Mouse (Mus musculus) C2C12 (cell line): ENCODE measurements around the gene Aldh1l1. TPM values are rescaled to one million over a fixed set of nuclear protein-coding genes. Genes with fewer than 3 reads are reported as not detected.

Source experiments
- H3K27me3 ChIP-seq: one replicate; pipeline ENCODE4 v1.6.1; 2011; ENCODE audit not compliant: control insufficient read depth, insufficient read depth, insufficient read length
- H3K36me3 ChIP-seq: one replicate; pipeline ENCODE4 v1.6.1; 2011; ENCODE audit not compliant: control insufficient read depth, insufficient read depth
- H3K4me3 ChIP-seq: one replicate; pipeline ENCODE4 v1.5.1; 2011; ENCODE audit warnings: mild to moderate bottlenecking, control low read depth; ENCODE audit not compliant: poor library complexity, insufficient read depth, severe bottlenecking
- H3K79me2 ChIP-seq: one replicate; pipeline ENCODE4 v1.6.1; 2011; ENCODE audit not compliant: control insufficient read depth, insufficient read depth
- H3K79me3 ChIP-seq: one replicate; pipeline ENCODE4 v1.6.1; 2011; ENCODE audit warnings: low read depth, control low read depth
- H3ac ChIP-seq: one replicate; pipeline ENCODE3; 2011; ENCODE audit warnings: low read depth; ENCODE audit not compliant: control insufficient read depth, insufficient read length
- CEBPB ChIP-seq: IDR thresholded peaks from one replicate; pipeline ENCODE4 v1.6.1; 2011; ENCODE audit warnings: low read depth, mild to moderate bottlenecking, control low read depth, moderate library complexity
- CTCF ChIP-seq: IDR thresholded peaks from one replicate; pipeline ENCODE4 v1.5.1; 2011; ENCODE audit not compliant: control insufficient read depth, insufficient read depth, insufficient read length
- FOSL1 ChIP-seq: IDR thresholded peaks from one replicate; pipeline ENCODE4 v1.8.0; 2011; ENCODE audit warnings: mild to moderate bottlenecking, low read length; ENCODE audit not compliant: poor library complexity, insufficient read depth, severe bottlenecking
- MAX ChIP-seq: IDR thresholded peaks from one replicate; pipeline ENCODE4 v1.6.1; 2011; ENCODE audit warnings: mild to moderate bottlenecking, control low read depth
- MYOD1 ChIP-seq: IDR thresholded peaks from one replicate; pipeline ENCODE4 v1.6.1; 2011; ENCODE audit warnings: low read depth; ENCODE audit not compliant: control insufficient read depth, insufficient read length
- MYOG ChIP-seq: IDR thresholded peaks from one replicate; pipeline ENCODE4 v1.6.1; 2011; ENCODE audit not compliant: control insufficient read depth, insufficient read length; ENCODE audit errors: extremely low read depth
- USF1 ChIP-seq: IDR thresholded peaks from one replicate; pipeline ENCODE4 v1.6.1; 2011; ENCODE audit warnings: low read depth, mild to moderate bottlenecking, control low read depth, moderate library complexity
- polyA plus RNA-seq: library from polyadenylated mRNA; unstranded; fragments of >200 nt; fragmentation: generic; extraction: Trizol; gene quantifications from one replicate; pipeline ENCODE4 v1.2.1, GENCODE M21; 2012; ENCODE audit warnings: missing spikeins

Aldh1l1 gene
- polyA plus RNA-seq, 1 experiment = 0.16 TPM

DNA sequence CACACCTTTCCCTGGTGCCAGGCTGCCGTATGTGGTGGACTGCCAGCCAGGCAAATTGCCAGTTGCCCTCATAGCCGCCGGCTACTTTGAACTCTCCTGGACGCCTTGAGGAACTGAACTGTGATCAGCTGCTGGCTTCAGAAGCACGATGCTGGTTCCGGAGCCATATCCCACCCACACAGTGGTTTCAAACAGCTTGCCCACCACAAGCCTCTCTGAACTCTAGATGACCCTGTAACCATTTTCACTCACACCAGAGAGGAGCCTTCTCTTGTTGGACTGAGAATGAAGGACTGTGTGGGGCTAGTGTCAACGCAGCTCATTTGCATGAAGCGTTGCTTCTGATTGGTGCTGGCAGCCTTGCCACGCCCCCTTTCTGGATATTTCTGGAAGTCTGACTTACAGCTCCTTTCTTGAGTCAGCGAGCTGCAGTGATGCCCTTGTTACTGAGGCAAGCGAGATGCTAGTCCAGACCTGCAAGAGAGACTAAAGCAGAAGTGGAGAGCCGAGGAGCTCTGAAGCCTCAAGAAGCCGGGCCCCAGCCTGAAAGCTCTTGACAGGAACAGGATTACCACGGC, 9.2 kb upstream of the Aldh1l1 start:
- Histone ChIP-seq H3K36me3 (no peaks in the 10 kb centered on the region), H3K79me2 (no peaks in the 10 kb centered on the region), H3K79me3 (no peaks in the 10 kb centered on the region), H3K27me3 (peaks cover 15% of the 10 kb centered on the region), H3ac (no peak overlapping the region), H3K4me3 (no peak overlapping the region)
- TF ChIP-seq MAX (no peak), CTCF (no peak), CEBPB (no peak), USF1 (no peak), FOSL1 (no peak), MYOG (no peak)

DNA sequence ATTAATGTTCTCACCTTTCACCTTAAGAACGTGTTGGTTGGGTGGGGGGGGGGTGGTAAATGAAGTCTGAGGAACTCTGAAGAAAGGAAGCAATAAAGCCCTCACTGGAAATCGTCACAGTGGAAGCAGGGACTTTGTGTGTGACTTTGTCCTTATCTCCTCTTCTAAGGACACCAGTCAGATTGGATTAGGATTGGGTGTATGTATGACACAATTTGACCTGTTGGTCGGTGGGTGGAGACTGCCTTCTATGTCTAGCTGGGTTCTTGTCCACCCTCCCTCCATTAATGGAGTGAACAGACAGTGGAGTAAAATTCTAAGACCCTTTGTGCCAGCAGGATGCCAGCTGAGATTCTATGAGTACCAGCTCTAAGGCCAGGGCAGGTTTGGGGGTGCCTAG, 2.0 kb upstream of the Aldh1l1 start:
- H3K36me3 ChIP-seq = no peaks in the 10 kb centered on the region
- no peaks in the 10 kb centered on the region for H3K79me2 ChIP-seq
- no peak overlapping the region for H3ac ChIP-seq
- H3K27me3 ChIP-seq = peaks cover 5% of the 10 kb centered on the region
- no peaks in the 10 kb centered on the region for H3K79me3 ChIP-seq
- no peak overlapping the region for H3K4me3 ChIP-seq
- TF ChIP-seq MAX = no peak
- TF ChIP-seq FOSL1 = no peak
- TF ChIP-seq CTCF = no peak

- no peak for TF ChIP-seq MAX
- TF ChIP-seq USF1 = no peak
- no peak for TF ChIP-seq MYOD1
- no peak for TF ChIP-seq CEBPB
- no peak for TF ChIP-seq MYOG
- no peak for TF ChIP-seq FOSL1
- no peak for TF ChIP-seq CTCF
- H3K79me3 ChIP-seq = no peaks in the 10 kb centered on the region
- no peak overlapping the region for H3ac ChIP-seq
- H3K4me3 ChIP-seq = no peak overlapping the region
- H3K36me3 ChIP-seq = no peaks in the 10 kb centered on the region
- H3K27me3 ChIP-seq = peaks cover 5% of the 10 kb centered on the region
- H3K79me2 ChIP-seq = no peaks in the 10 kb centered on the region
Observed at GRCm38 (mm10) chr6:90484876-90485275, 1.4 kb upstream of the Aldh1l1 start.

- H3K27me3 ChIP-seq = peaks cover 9% of the 10 kb centered on the region
- TF ChIP-seq CEBPB (no peak), FOSL1 (no peak), USF1 (no peak), MAX (no peak), CTCF (no peak), MYOG (no peak), MYOD1 (no peak)
- H3K36me3 ChIP-seq = no peaks in the 10 kb centered on the region
Observed at GRCm38 (mm10) chr6:90487531-90487930, 1.3 kb downstream of the Aldh1l1 start.

GRCm38 (mm10) chr6:90489532-90489931, 3.3 kb downstream of the Aldh1l1 start:
- no peak for TF ChIP-seq MAX
- no peaks in the 10 kb centered on the region for H3K36me3 ChIP-seq
- H3K27me3 ChIP-seq = peaks cover 4% of the 10 kb centered on the region
- no peaks in the 10 kb centered on the region for H3K79me2 ChIP-seq
- no peaks in the 10 kb centered on the region for H3K79me3 ChIP-seq
- H3ac ChIP-seq = no peak overlapping the region
- H3K4me3 ChIP-seq = no peak overlapping the region

More at GRCm38 (mm10) chr6:90487531-90487930, 1.3 kb downstream of the Aldh1l1 start:
- Histone ChIP-seq H3K79me2 (no peaks in the 10 kb centered on the region), H3ac (no peak overlapping the region), H3K4me3 (no peak overlapping the region), H3K79me3 (no peaks in the 10 kb centered on the region)

DNA sequence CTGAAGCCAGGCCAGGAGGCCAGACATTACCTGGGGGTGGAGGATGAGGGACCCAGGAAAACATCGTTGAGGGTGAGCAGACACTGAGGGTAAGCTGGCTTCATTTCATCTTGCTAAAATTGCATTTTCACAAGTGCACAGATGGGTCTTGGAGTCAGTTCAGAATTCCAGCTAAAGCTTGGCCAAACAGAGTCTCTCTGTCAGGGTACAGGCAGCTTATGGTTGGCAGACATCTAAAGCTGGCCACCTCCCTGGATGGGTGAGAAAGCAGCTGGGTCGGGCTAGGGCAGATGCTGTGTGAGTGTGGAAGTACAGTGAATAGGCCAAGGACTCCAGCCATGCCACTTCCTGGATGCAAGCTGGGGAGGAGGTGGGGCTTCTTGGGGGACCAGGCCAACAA, 4.7 kb downstream of the Aldh1l1 start:
- H3ac ChIP-seq = no peak overlapping the region
- TF ChIP-seq MAX (no peak), MYOD1 (no peak), FOSL1 (no peak), USF1 (no peak), MYOG (no peak), CEBPB (no peak), CTCF (no peak)
- no peak overlapping the region for H3K4me3 ChIP-seq
- H3K36me3 ChIP-seq = no peaks in the 10 kb centered on the region
- H3K79me2 ChIP-seq = no peaks in the 10 kb centered on the region
- H3K27me3 ChIP-seq = peaks cover 4% of the 10 kb centered on the region
- H3K79me3 ChIP-seq = no peaks in the 10 kb centered on the region
